Mouse (Mus musculus) mature B cell (primary cell): Measurements from ENCODE around the gene Tsc1.

Source experiments
- in situ Hi-C: fragments of 300-500 bp; cut with MboI; formaldehyde crosslinking; loops from 2 replicates; pipeline ENCODE4 v1.14.3; 2019

The Tsc1 gene

GRCm38 (mm10) chr2:28640461-28641424 is at the start of gene Tsc1:
Gene Tsc1 (plus strand): TSS chr2:28641228.
- in situ Hi-C loops = no loop called here

- in situ Hi-C loops = no loop called here
These were observed 49.5 kb upstream of the Tsc1 start for GRCm38 (mm10) chr2:28591479-28591878.

GRCm38 (mm10) chr2:28592809-28593208 is 48.2 kb upstream of the Tsc1 start:
- in situ Hi-C loops = no loop called here

- in situ Hi-C loops = no loop called here
These were observed 45.0 kb upstream of the Tsc1 start for GRCm38 (mm10) chr2:28596021-28596420.

GRCm38 (mm10) chr2:28596998-28597397 is 44.0 kb upstream of the Tsc1 start:
- in situ Hi-C loops = no loop called here

GRCm38 (mm10) chr2:28597733-28598547 is 43.1 kb upstream of the Tsc1 start:
- in situ Hi-C loops = no loop called here

GRCm38 (mm10) chr2:28598692-28599568 is 42.1 kb upstream of the Tsc1 start:
- in situ Hi-C loops = no loop called here

- in situ Hi-C loops = no loop called here
These were observed 41.5 kb upstream of the Tsc1 start for GRCm38 (mm10) chr2:28599569-28599900.

GRCm38 (mm10) chr2:28601720-28602590 is 39.1 kb upstream of the Tsc1 start:
- in situ Hi-C loops = no loop called here

- in situ Hi-C loops = no loop called here
These were observed 37.5 kb upstream of the Tsc1 start for GRCm38 (mm10) chr2:28603542-28603941.

GRCm38 (mm10) chr2:28605789-28606541 is 35.1 kb upstream of the Tsc1 start:
- in situ Hi-C loops = no loop called here

- in situ Hi-C loops = no loop called here
These were observed 34.3 kb upstream of the Tsc1 start for GRCm38 (mm10) chr2:28606601-28607340.

- in situ Hi-C loops = no loop called here
These were observed 33.5 kb upstream of the Tsc1 start for GRCm38 (mm10) chr2:28607341-28608165.

GRCm38 (mm10) chr2:28609851-28610250 is 31.2 kb upstream of the Tsc1 start:
- in situ Hi-C loops = no loop called here

GRCm38 (mm10) chr2:28610716-28611406 is 30.2 kb upstream of the Tsc1 start:
- in situ Hi-C loops = no loop called here

- in situ Hi-C loops = no loop called here
These were observed 29.6 kb upstream of the Tsc1 start for GRCm38 (mm10) chr2:28611407-28611787.

GRCm38 (mm10) chr2:28612436-28613063 is 28.5 kb upstream of the Tsc1 start:
- in situ Hi-C loops = no loop called here
